Mouse (Mus musculus): Measurements from ENCODE around the gene Cxcl10. TPM values are rescaled to one million over a fixed set of nuclear protein-coding genes. Genes with fewer than 3 reads are reported as not detected.
A peak's percentile ranks its signal among the peaks of the same experiment; 100 is the strongest.

The Cxcl10 gene
- total RNA-seq, 1 experiment: 3.3 TPM

- Histone ChIP-seq H3K4me1 (ENCODE audit: control insufficient read depth in 2 of 2, insufficient read depth in 2 of 2, low read length in 2 of 2, poor library complexity in 1 of 2) (peaks cover 0 to 7% of the 10 kb centered on the region in 2 experiments; a peak in 1 of 4 replicates), H3K9ac (ENCODE audit: insufficient read depth, low read depth, low read length, poor library complexity, severe bottlenecking) (no peak overlapping the region), H3K4me3 (ENCODE audit: insufficient read depth in 1 of 2, low read depth in 1 of 2, low read length in 2 of 2, poor library complexity in 1 of 2, severe bottlenecking in 1 of 2) (no peak overlapping the region), H3K36me3 (ENCODE audit: control insufficient read depth, insufficient read depth, low read length, poor library complexity, severe bottlenecking) (no peaks in the 10 kb centered on the region), H3K27ac (ENCODE audit: insufficient read depth, low read depth, low read length, poor library complexity, severe bottlenecking) (no peak overlapping the region), H3K9me3 (ENCODE audit: control insufficient read depth, insufficient read depth, low read depth, low read length) (no peaks in the 10 kb centered on the region)
- in situ Hi-C loops (cut with MboI; ENCODE audit: low sequenced_read_pairs in 2 of 2, unreplicated experiment in 2 of 2): no loop called here
- DNase-seq (ENCODE audit: low read depth, low spot score): no peak
- TF ChIP-seq CHD2 (IDR thresholded peaks at IDR 0.05; ENCODE audit: low read depth, low read length): no peak
- TF ChIP-seq HCFC1 (IDR thresholded peaks at IDR 0.05; ENCODE audit: borderline replicate concordance, insufficient read depth, low read length): no peak
- no peak for TF ChIP-seq ZNF384 (IDR thresholded peaks at IDR 0.05; ENCODE audit: low read depth, low read length)
- no peak for TF ChIP-seq ZC3H11A (IDR thresholded peaks at IDR 0.05; ENCODE audit: borderline replicate concordance, low read depth, low read length)
- no peak for TF ChIP-seq MAFK (IDR thresholded peaks at IDR 0.05; ENCODE audit: insufficient read depth, low read depth, low read length)
Observed at GRCm38 (mm10) chr5:92393863-92394262, 45.2 kb upstream of the Cxcl10 start.

GRCm38 (mm10) chr5:92392542-92392941 lies 43.9 kb upstream of the Cxcl10 start:
- in situ Hi-C loops (cut with MboI; ENCODE audit: low sequenced_read_pairs in 2 of 2, unreplicated experiment in 2 of 2): no loop called here
- Histone ChIP-seq H3K4me1 (ENCODE audit: control insufficient read depth in 2 of 2, insufficient read depth in 2 of 2, low read length in 2 of 2, poor library complexity in 1 of 2) (peaks cover 0 to 4% of the 10 kb centered on the region in 2 experiments; a peak in 1 of 4 replicates), H3K9me3 (ENCODE audit: control insufficient read depth, insufficient read depth, low read depth, low read length) (no peaks in the 10 kb centered on the region), H3K4me3 (ENCODE audit: insufficient read depth in 1 of 2, low read depth in 1 of 2, low read length in 2 of 2, poor library complexity in 1 of 2, severe bottlenecking in 1 of 2) (peak overlapping the region; percentile 31 to 43; a peak in 3 of 4 replicates), H3K27ac (ENCODE audit: insufficient read depth, low read depth, low read length, poor library complexity, severe bottlenecking) (no peak overlapping the region), H3K36me3 (ENCODE audit: control insufficient read depth, insufficient read depth, low read length, poor library complexity, severe bottlenecking) (no peaks in the 10 kb centered on the region), H3K9ac (ENCODE audit: insufficient read depth, low read depth, low read length, poor library complexity, severe bottlenecking) (no peak overlapping the region)
- no peak for DNase-seq (ENCODE audit: low read depth, low spot score)
- TF ChIP-seq ZNF384 (IDR thresholded peaks at IDR 0.05; ENCODE audit: low read depth, low read length): no peak

- Histone ChIP-seq H3K9me3 (ENCODE audit: control insufficient read depth, insufficient read depth, low read depth, low read length) (no peaks in the 10 kb centered on the region), H3K36me3 (ENCODE audit: control insufficient read depth, insufficient read depth, low read length, poor library complexity, severe bottlenecking) (no peaks in the 10 kb centered on the region), H3K4me3 (ENCODE audit: insufficient read depth in 1 of 2, low read depth in 1 of 2, low read length in 2 of 2, poor library complexity in 1 of 2, severe bottlenecking in 1 of 2) (no peak overlapping the region), H3K4me1 (ENCODE audit: control insufficient read depth in 2 of 2, insufficient read depth in 2 of 2, low read length in 2 of 2, poor library complexity in 1 of 2) (peaks cover 0 to 7% of the 10 kb centered on the region in 2 experiments; a peak in 1 of 4 replicates), H3K27ac (ENCODE audit: insufficient read depth, low read depth, low read length, poor library complexity, severe bottlenecking) (no peak overlapping the region), H3K9ac (ENCODE audit: insufficient read depth, low read depth, low read length, poor library complexity, severe bottlenecking) (no peak overlapping the region)
- DNase-seq (ENCODE audit: low read depth, low spot score): no peak
- in situ Hi-C loops (cut with MboI; ENCODE audit: low sequenced_read_pairs in 2 of 2, unreplicated experiment in 2 of 2): no loop called here
- TF ChIP-seq HCFC1 (IDR thresholded peaks at IDR 0.05; ENCODE audit: borderline replicate concordance, insufficient read depth, low read length) (no peak), ZC3H11A (IDR thresholded peaks at IDR 0.05; ENCODE audit: borderline replicate concordance, low read depth, low read length) (no peak), MAFK (IDR thresholded peaks at IDR 0.05; ENCODE audit: insufficient read depth, low read depth, low read length) (no peak), CHD2 (IDR thresholded peaks at IDR 0.05; ENCODE audit: low read depth, low read length) (no peak), ZNF384 (IDR thresholded peaks at IDR 0.05; ENCODE audit: low read depth, low read length) (no peak)
Observed at GRCm38 (mm10) chr5:92390615-92391014, 41.9 kb upstream of the Cxcl10 start.

GRCm38 (mm10) chr5:92389977-92390376 lies 41.3 kb upstream of the Cxcl10 start:
- Histone ChIP-seq H3K4me3 (ENCODE audit: insufficient read depth in 1 of 2, low read depth in 1 of 2, low read length in 2 of 2, poor library complexity in 1 of 2, severe bottlenecking in 1 of 2) (no peak overlapping the region), H3K9ac (ENCODE audit: insufficient read depth, low read depth, low read length, poor library complexity, severe bottlenecking) (no peak overlapping the region), H3K36me3 (ENCODE audit: control insufficient read depth, insufficient read depth, low read length, poor library complexity, severe bottlenecking) (no peaks in the 10 kb centered on the region), H3K27ac (ENCODE audit: insufficient read depth, low read depth, low read length, poor library complexity, severe bottlenecking) (no peak overlapping the region), H3K9me3 (ENCODE audit: control insufficient read depth, insufficient read depth, low read depth, low read length) (no peaks in the 10 kb centered on the region), H3K4me1 (ENCODE audit: control insufficient read depth in 2 of 2, insufficient read depth in 2 of 2, low read length in 2 of 2, poor library complexity in 1 of 2) (peaks cover 0 to 7% of the 10 kb centered on the region in 2 experiments; a peak in 1 of 4 replicates)
- no peak for TF ChIP-seq ZNF384 (IDR thresholded peaks at IDR 0.05; ENCODE audit: low read depth, low read length)
- no peak for DNase-seq (ENCODE audit: low read depth, low spot score)
- in situ Hi-C loops (cut with MboI; ENCODE audit: low sequenced_read_pairs in 2 of 2, unreplicated experiment in 2 of 2): no loop called here

GRCm38 (mm10) chr5:92387433-92387832 lies 38.7 kb upstream of the Cxcl10 start:
- Histone ChIP-seq H3K9ac (ENCODE audit: insufficient read depth, low read depth, low read length, poor library complexity, severe bottlenecking) (no peak overlapping the region), H3K4me1 (ENCODE audit: control insufficient read depth in 2 of 2, insufficient read depth in 2 of 2, low read length in 2 of 2, poor library complexity in 1 of 2) (peaks cover 0 to 4% of the 10 kb centered on the region in 2 experiments; a peak in 1 of 4 replicates), H3K27ac (ENCODE audit: insufficient read depth, low read depth, low read length, poor library complexity, severe bottlenecking) (no peak overlapping the region), H3K9me3 (ENCODE audit: control insufficient read depth, insufficient read depth, low read depth, low read length) (no peaks in the 10 kb centered on the region), H3K36me3 (ENCODE audit: control insufficient read depth, insufficient read depth, low read length, poor library complexity, severe bottlenecking) (no peaks in the 10 kb centered on the region), H3K4me3 (ENCODE audit: insufficient read depth in 1 of 2, low read depth in 1 of 2, low read length in 2 of 2, poor library complexity in 1 of 2, severe bottlenecking in 1 of 2) (no peak overlapping the region)
- in situ Hi-C loops (cut with MboI; ENCODE audit: low sequenced_read_pairs in 2 of 2, unreplicated experiment in 2 of 2): no loop called here
- no peak for DNase-seq (ENCODE audit: low read depth, low spot score)
- TF ChIP-seq MAFK (IDR thresholded peaks at IDR 0.05; ENCODE audit: insufficient read depth, low read depth, low read length): no peak
- no peak for TF ChIP-seq ZNF384 (IDR thresholded peaks at IDR 0.05; ENCODE audit: low read depth, low read length)
- no peak for TF ChIP-seq HCFC1 (IDR thresholded peaks at IDR 0.05; ENCODE audit: borderline replicate concordance, insufficient read depth, low read length)
- no peak for TF ChIP-seq ZC3H11A (IDR thresholded peaks at IDR 0.05; ENCODE audit: borderline replicate concordance, low read depth, low read length)
- TF ChIP-seq CHD2 (IDR thresholded peaks at IDR 0.05; ENCODE audit: low read depth, low read length): no peak
